Mouse (Mus musculus) hematopoietic multipotent progenitor cell, adult 10-12 weeks (in vitro differentiated cells): ENCODE results near the gene Lgr4. TPM values are rescaled to one million over a fixed set of nuclear protein-coding genes. Genes with fewer than 3 reads are reported as not detected.

ENCODE experiments used
- polyA plus RNA-seq: library from polyadenylated mRNA; stranded (reverse); fragments of >175 nt; gene quantifications from 2 replicates; pipeline ENCODE4 v1.2.3, GENCODE M21; 2012; ENCODE audit warnings: low replicate concordance

The Lgr4 gene
- polyA plus RNA-seq: 0.04 and 0.12 TPM in 2 replicates

DNA sequence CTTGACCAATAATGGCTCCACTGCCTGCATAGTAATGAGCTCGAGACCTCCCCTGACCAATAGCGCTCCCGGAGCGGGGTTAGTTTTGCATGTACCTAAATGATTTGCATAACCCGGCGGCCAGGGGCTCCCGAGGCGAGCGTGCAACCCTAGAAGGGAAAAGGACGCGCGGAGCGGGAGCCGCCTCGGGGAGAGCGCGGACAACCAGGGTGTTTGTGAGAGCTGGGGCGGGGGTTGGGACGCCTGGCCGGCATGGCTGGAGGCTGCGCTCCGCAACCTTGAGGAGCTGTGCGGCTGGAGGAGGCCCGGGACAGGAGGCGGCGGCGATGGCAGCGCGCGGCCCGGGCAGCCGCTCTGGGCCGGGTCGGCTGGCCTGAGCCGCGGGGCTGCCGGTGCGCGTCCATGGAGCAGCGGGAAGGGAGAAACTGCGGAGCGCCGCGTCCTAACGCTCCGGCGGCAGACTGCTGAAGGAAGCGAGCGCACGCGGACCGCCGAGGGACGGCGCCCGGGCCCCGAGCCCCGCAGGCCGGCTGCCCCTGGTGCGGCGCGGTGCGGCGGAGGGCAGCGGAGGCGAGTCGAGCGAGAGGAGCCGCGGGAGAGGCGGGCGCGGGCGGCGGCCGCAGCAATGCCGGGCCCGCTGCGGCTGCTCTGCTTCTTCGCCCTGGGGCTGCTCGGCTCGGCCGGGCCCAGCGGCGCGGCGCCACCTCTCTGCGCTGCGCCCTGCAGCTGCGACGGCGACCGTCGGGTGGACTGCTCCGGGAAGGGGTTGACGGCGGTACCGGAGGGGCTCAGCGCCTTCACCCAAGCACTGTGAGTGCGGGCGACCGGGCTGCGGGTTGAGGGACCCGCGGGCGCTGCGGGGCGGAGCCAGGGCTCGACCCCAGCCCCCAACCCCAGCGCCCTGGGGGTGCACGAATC is at the start of gene Lgr4:
Gene Lgr4 (plus strand): TSS at position 152 of the 918 bp plus-strand sequence.

DNA sequence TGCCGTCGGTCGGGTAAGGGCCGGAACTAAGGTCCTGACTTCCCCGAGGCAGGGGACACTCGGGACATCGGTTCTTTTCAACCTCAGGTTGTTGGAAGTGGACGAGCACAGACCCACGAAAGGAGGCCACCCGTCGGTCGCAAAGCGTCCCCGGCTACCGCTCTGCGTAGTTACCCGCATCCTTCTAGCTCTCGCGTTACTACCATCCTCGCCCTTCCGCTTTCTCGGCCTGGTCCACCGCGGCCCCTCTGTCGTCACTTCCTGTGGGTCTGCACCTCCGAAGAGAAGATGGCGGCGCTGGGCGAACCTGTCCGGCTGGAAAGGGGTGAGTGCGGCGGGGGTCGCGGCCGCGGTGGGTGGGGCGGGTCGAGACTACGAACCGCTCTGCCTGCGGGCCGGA is 26.9 kb upstream of the Lgr4 start, which contains the start of gene Lin7c:
Gene Lin7c (plus strand): TSS at position 257 of the 400 bp plus-strand sequence.

DNA sequence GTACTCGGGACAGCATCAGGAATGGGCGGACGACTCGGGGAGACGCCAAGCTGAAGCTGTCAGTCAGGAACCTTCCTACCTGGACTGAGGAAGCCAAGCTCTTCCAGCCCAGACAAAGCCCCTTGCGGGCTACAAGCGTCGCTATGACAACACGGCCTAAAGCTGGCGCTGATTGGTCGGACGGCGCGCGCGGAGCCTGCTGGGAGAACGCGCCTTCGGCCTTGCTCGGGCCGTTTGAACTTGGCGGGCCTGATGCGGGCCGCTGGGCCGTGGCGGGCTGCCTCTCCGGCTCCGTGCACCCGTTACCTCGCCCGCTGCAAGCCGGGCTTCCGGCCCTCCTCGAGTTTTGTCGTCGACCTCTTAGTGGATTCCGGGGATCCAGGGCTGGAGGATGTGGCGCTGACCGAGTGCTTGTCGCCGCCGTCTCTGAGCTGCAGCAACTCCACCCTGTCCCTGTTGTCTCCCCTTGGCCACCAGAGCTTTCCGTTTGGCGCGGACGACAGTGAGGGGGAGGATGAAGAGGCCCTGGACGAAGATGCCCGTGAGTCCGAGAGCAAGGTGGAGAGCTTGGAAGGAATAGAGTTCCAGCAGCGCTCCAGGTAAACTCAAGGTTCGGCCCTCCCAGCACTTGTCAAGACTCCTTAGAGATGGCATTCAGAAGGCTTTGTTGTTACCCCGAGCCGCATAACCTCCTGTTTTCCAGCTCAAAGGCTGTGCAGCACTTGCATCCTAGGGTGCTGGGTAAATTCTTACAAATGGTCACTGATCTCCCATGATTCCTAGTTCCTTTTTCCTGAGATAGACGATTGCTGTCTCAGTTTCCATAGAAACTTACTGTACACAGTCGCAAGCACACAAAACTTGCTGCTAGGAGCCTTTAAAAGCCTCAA is 100.4 kb downstream of the Lgr4 start, which contains the start of gene Ccdc34:
Gene Ccdc34 (plus strand): TSS at position 202 of the 890 bp plus-strand sequence.

Other genes starting within 250 kb of the Lgr4 start
- gene Bdnf, start 242.9 kb upstream of the Lgr4 start, polyA plus RNA-seq: 0.03 TPM in 1 of 2 replicates, not detected in the other
- gene Lin7c, start 26.8 kb upstream of the Lgr4 start, polyA plus RNA-seq: 1.4 and 2.6 TPM in 2 replicates
- gene Ccdc34, start 100.2 kb downstream of the Lgr4 start, polyA plus RNA-seq: 3.3 and 8.8 TPM in 2 replicates